Mouse (Mus musculus): ENCODE results near the gene Gpr157. TPM values are rescaled to one million over a fixed set of nuclear protein-coding genes. Genes with fewer than 3 reads are reported as not detected.

Gpr157 gene
- total RNA-seq, 2 experiments from 2014 or later = 3.1 to 3.8 TPM

GRCm38 (mm10) chr4:150105671-150106070 is 18.5 kb downstream of the Gpr157 start:
- DNase-seq (ENCODE audit: low spot score in 2 of 2) = no peak

DNA sequence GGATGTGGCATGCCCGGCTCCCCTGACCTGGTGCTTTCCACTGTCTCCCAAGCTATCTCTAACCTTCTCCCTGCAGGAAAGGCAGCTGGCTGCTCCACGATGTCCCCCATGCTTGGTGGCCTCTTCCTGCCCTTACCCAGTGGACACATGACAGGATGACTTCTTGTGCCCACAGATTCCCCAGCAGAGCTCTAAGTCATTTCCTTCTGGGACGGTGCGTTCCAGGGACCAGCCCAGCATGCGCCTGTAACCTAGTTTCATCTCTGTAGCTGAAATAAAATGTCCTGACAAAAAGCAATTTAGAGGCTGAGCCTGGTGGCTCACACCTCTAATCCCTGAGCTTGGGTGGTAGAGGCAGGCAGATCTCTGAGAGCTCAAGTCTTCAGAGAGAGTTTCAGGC is 19.5 kb downstream of the Gpr157 start:
- DNase-seq (ENCODE audit: low spot score in 2 of 2) = no peak

- DNase-seq (ENCODE audit: low spot score in 2 of 2) = no peak
Measured at GRCm38 (mm10) chr4:150109636-150110035, 22.5 kb downstream of the Gpr157 start.

DNA sequence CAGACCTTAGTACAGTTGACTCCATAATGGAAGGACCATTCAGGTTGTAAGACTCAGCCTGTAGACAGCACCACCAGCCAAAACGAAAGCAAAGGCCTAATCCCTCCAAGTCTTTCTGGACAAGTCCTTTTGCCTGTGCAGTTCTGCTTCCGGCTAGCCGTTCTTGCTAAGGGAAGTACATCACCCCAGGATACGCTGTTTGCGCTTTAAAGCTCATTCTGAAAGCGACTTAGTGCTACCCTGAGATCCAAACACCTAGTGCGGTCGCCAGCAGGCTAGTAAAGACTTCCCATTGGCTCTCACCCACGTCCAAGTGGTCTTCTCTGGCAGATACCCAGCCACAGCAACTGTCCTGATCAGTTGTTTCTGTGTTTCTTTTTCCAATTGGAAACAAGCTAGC is 23.2 kb downstream of the Gpr157 start:
- no peak for DNase-seq (ENCODE audit: low spot score in 2 of 2)

GRCm38 (mm10) chr4:150112867-150113266 is 25.7 kb downstream of the Gpr157 start:
- DNase-seq (ENCODE audit: low spot score in 2 of 2) = no peak

GRCm38 (mm10) chr4:150114505-150115061 is 27.4 kb downstream of the Gpr157 start:
- no peak for DNase-seq (ENCODE audit: low spot score in 2 of 2)

DNA sequence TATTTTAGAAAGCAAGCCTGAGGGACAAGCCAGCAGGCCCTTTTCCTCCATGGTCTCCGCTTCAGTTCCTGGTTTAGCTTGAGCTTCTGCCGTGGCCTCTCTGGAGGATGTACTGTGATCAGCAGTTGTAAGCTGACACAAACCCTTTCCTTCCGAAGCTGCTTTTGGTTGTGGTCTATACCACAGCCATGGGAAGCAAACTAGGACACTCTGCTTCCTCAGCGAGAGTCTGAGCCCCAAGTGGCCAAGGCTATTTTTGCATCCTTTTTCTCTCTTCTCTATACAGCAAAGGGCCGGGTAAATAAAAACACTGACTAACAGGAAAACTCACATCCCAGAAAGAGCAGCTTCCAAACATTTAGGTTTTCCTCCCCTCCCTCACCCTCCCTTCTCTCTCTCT is 30.1 kb downstream of the Gpr157 start:
- DNase-seq (ENCODE audit: low spot score in 2 of 2) = no peak

GRCm38 (mm10) chr4:150118163-150118562 is 31.0 kb downstream of the Gpr157 start:
- DNase-seq (ENCODE audit: low spot score in 2 of 2) = no peak

- no peak for DNase-seq (ENCODE audit: low spot score in 2 of 2)
Measured at GRCm38 (mm10) chr4:150119055-150119454, 31.9 kb downstream of the Gpr157 start, which contains the start of gene Slc2a5. TSS of gene Slc2a5 (plus strand) at chr4:150119283.

DNA sequence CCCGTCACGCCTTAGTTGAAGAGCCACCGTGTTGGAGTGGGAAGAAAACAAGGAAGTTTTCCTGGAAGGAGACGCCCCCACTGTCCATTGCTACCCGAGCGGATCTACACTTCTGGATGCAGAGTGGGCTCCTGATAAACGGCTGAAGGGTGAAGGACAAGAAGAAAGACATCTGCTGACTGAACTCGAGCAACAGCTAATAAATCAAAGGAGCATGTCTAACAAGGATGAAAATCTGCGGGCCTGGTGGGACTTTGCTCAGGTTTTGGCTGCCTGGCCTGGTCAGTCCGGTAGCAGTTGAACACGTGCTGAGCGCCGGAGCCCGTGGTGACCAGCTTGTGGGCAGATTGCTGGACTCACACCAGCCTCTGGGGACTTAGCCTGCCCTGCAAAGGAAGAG is 32.5 kb downstream of the Gpr157 start:
- no peak for DNase-seq (ENCODE audit: low spot score in 2 of 2)

DNA sequence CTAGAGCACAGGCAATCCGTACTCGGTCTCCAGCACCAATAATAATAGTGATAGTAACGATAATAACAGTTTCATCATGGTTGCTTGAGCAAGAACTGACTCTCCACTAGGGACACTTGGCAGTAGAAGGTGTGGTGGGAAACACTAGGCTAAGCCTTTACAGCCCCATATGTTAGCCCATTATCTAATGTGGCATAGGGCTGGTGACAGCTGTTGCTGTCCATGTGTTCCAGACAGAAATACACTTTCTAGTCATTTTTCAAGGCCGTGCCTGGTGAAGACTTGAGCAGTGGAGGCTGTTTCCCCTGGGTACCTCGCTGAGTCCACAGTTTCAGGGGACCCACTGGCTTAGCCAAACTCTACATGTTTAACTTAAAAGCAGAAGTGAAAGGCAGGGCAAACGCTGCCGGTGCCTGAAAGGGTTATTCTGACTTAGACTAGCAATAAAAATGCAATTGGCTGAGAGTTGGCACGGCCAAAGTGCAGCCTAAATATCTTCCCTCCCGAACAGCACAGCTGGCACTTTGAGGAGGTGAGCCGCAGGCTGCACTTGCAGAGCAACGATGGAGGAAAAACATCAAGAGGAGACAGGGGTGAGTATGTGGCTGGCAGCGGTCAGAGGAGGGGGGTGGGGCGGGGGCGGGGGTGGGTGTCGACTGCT is 33.1 kb downstream of the Gpr157 start:
- DNase-seq (ENCODE audit: low spot score in 2 of 2) = no peak

- DNase-seq (ENCODE audit: low spot score in 2 of 2) = no peak
Measured at GRCm38 (mm10) chr4:150121430-150121829, 34.3 kb downstream of the Gpr157 start.

DNA sequence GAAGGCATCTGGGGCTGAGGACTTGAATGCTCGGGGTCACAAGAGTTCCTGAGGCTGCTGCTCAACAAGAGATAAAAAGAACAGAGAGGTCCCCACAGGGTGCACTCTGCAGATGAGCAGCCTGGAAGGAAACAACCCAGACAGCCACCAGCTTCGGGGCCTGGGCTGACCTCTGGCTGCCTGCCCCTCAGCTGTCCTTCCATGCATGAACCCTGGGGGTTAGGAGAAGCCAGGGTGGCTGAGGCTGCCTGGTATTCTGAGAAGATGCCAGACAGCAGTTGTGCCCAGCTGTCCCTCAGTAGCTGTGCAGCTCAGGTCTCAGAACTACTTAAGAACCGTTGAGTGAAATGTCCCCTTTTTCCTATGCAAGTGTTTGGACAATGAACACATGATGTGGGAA is 35.3 kb downstream of the Gpr157 start:
- no peak for DNase-seq (ENCODE audit: low spot score in 2 of 2)

DNA sequence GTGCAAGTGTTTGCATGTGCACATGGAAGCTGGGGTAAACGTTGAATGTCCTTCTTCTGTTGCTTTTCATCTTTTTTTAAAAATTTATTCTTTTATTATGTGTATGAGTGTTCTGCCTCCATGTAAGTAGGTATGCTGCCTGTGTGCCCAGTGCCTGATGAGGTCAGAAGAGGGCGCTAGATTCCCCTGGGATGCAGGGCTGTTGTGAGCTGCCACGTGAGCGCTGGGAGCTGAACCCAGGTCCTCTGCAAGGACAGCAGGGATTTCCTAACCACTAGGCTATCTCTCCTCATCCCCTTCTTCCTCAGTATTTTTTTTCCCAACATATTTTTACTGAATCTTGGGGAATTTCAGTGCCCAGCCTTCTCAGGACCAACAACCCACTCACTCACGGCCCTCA is 39.2 kb downstream of the Gpr157 start:
- DNase-seq (ENCODE audit: low spot score in 2 of 2) = no peak

DNA sequence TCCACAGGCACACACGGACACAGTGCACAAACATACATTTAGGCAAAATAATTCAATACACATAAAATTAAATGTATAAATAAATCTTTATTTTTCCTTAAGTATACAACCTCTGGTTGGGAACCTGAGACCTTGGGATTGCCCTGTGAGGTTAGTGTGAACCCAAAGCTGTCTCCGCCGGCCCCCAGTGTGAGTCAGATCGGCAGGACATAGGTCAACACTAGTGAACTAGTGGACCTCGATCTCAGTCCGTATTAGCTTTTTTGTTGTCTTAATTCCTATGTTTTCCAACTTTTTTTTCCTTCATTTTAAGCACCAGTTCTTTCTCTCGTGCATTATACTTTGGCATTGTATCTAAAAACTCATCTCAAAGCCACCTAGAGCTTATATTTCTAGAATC is 40.7 kb downstream of the Gpr157 start:
- DNase-seq (ENCODE audit: low spot score in 2 of 2) = no peak

GRCm38 (mm10) chr4:150128571-150128970 is 41.4 kb downstream of the Gpr157 start:
- no peak for DNase-seq (ENCODE audit: low spot score in 2 of 2)

- no peak for DNase-seq (ENCODE audit: low spot score in 2 of 2)
Measured at GRCm38 (mm10) chr4:150130661-150131060, 43.5 kb downstream of the Gpr157 start.

DNA sequence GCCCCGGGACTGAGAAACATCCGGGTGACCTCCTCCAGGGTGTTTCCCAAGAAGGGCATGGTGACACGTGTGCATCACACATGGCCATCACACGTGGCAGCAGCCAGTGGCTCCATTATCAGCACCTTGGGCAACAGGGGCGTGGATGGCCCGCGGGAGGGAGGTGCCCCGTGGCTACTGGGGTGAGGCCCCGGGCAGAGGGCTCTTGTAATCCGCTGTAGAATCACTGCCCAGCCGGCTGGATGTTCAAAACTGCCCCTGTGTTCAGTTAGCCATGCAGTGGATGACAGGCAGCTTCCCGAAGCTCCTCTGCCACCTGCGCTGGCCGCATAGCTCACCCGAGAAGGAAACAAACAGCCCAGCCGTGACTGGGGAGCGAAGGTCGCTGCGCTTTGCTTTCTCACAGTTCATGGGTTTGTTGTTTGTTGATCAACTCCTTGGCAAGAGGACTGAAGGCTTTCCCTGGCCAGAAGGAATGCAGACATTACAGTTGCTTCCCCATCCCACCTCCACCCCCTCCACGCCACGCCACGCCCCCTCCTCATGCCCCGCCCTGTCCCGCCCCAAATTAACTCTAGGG is 45.6 kb downstream of the Gpr157 start:
- DNase-seq (ENCODE audit: low spot score in 2 of 2) = no peak

GRCm38 (mm10) chr4:150135254-150135653 is 48.1 kb downstream of the Gpr157 start:
- no peak for DNase-seq (ENCODE audit: low spot score in 2 of 2)

- peak; percentile 46 to 60 for DNase-seq (ENCODE audit: low spot score in 2 of 2)
Measured at GRCm38 (mm10) chr4:150136693-150137092, 49.5 kb downstream of the Gpr157 start.

DNA sequence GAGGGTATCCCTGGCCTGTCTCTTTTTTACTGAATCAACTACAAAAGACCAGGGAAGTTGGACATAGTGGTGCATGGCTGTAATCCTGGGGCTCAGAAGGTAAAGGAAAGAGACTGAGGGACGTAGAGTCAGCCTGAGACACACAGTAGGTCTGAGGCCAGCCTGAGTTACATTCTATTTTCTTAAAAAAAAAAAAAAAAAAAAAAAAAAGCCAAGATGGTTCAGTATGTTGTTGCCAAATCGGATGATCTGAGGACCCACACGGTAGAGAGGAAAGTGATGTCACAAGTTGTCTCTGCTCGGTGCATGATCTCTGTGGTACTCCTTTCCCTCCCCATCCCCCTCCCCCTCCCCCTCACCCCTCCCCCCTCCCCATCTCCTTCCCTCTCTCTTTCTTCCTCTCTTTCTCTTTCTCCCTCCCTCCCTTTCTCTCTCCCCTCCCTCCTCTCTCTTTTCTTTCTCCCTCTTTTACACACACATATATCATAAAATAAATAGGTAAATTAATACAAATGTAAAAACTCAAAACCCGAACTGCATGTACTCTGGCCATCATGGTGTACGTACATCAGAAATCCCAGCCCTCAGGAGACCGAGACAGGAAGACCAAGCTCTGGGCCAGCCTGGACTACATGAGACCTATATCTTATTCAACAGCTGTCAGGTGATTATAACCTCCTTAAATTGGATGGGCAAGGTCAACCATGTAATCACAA is 50.4 kb downstream of the Gpr157 start:
- no peak for DNase-seq (ENCODE audit: low spot score in 2 of 2)

- DNase-seq (ENCODE audit: low spot score in 2 of 2) = peak in 1 of 2 experiments; percentile 66
Measured at GRCm38 (mm10) chr4:150138084-150138543, 50.9 kb downstream of the Gpr157 start.

Measured in adrenal gland, postnatal 4 days (tissue).